Mouse (Mus musculus): ENCODE results near the gene Fam171a2. TPM values are rescaled to one million over a fixed set of nuclear protein-coding genes. Genes with fewer than 3 reads are reported as not detected.
A peak's percentile ranks its signal among the peaks of the same experiment; 100 is the strongest.

Fam171a2 gene
- polyA plus RNA-seq, 1 experiment from 2014 or later, result 11.6 TPM

GRCm38 (mm10) chr11:102434406-102434805, 13.1 kb downstream of the Fam171a2 start:
- Histone ChIP-seq H3K9me3 (ENCODE audit: control insufficient read depth, low read length) (no peaks in the 10 kb centered on the region), H3K4me2 (ENCODE audit: low read depth) (no peak overlapping the region), H3K4me3 (ENCODE audit: low read depth, low read length) (no peak overlapping the region), H3K9ac (ENCODE audit: low read length) (no peak overlapping the region), H3K4me1 (ENCODE audit: control insufficient read depth, insufficient read depth, low read length) (peaks cover 17% of the 10 kb centered on the region), H3K27me3 (ENCODE audit: control insufficient read depth, insufficient read depth, low read length) (0 out of 2 replicates have a peak, but pooled peaks cover 2% of the 10 kb centered on the region), H3K36me3 (ENCODE audit: control insufficient read depth, insufficient read depth, low read length) (peaks cover 8% of the 10 kb centered on the region), H3K27ac (ENCODE audit: low read depth, low read length) (no peak overlapping the region)
- ATAC-seq (ENCODE audit: insufficient read depth, low FRiP score, low TSS enrichment) (no peak), DNase-seq (ENCODE audit: low spot score) (peak; percentile 87)
- WGBS, result 14% methylated on average over 7 of the region's 7 CpGs

- 93% methylated on average over 7 of the region's 7 CpGs for WGBS
- no peaks in the 10 kb centered on the region for H3K9me3 ChIP-seq (ENCODE audit: control insufficient read depth, low read length)
- ATAC-seq (ENCODE audit: insufficient read depth, low FRiP score, low TSS enrichment), result no peak
- H3K9ac ChIP-seq (ENCODE audit: low read length), result no peak overlapping the region
- H3K4me2 ChIP-seq (ENCODE audit: low read depth), result no peak overlapping the region
- no peak for DNase-seq (ENCODE audit: low spot score)
- no peaks in the 10 kb centered on the region for H3K27me3 ChIP-seq (ENCODE audit: control insufficient read depth, insufficient read depth, low read length)
- H3K4me1 ChIP-seq (ENCODE audit: control insufficient read depth, insufficient read depth, low read length), result peaks cover 17% of the 10 kb centered on the region
- H3K36me3 ChIP-seq (ENCODE audit: control insufficient read depth, insufficient read depth, low read length), result peaks cover 5% of the 10 kb centered on the region
- no peak overlapping the region for H3K4me3 ChIP-seq (ENCODE audit: low read depth, low read length)
- no peak overlapping the region for H3K27ac ChIP-seq (ENCODE audit: low read depth, low read length)
These were observed 13.6 kb downstream of the Fam171a2 start for GRCm38 (mm10) chr11:102433866-102434265.

GRCm38 (mm10) chr11:102432896-102433295, 14.6 kb downstream of the Fam171a2 start:
- ATAC-seq (ENCODE audit: insufficient read depth, low FRiP score, low TSS enrichment) (no peak), DNase-seq (ENCODE audit: low spot score) (no peak)
- H3K4me3 ChIP-seq (ENCODE audit: low read depth, low read length), result no peak overlapping the region
- H3K36me3 ChIP-seq (ENCODE audit: control insufficient read depth, insufficient read depth, low read length), result peaks cover 5% of the 10 kb centered on the region
- no peak overlapping the region for H3K4me2 ChIP-seq (ENCODE audit: low read depth)
- no peak overlapping the region for H3K9ac ChIP-seq (ENCODE audit: low read length)
- peaks cover 11% of the 10 kb centered on the region for H3K4me1 ChIP-seq (ENCODE audit: control insufficient read depth, insufficient read depth, low read length)
- no peaks in the 10 kb centered on the region for H3K27me3 ChIP-seq (ENCODE audit: control insufficient read depth, insufficient read depth, low read length)
- WGBS, result 90% methylated on average over 6 of the region's 6 CpGs
- no peaks in the 10 kb centered on the region for H3K9me3 ChIP-seq (ENCODE audit: control insufficient read depth, low read length)
- no peak overlapping the region for H3K27ac ChIP-seq (ENCODE audit: low read depth, low read length)

GRCm38 (mm10) chr11:102432115-102432843, 15.2 kb downstream of the Fam171a2 start:
- no peak overlapping the region for H3K9ac ChIP-seq (ENCODE audit: low read length)
- no peak overlapping the region for H3K27ac ChIP-seq (ENCODE audit: low read depth, low read length)
- 68% methylated on average over 16 of the region's 16 CpGs for WGBS
- DNase-seq (ENCODE audit: low spot score) (no peak), ATAC-seq (ENCODE audit: insufficient read depth, low FRiP score, low TSS enrichment) (no peak)
- H3K4me1 ChIP-seq (ENCODE audit: control insufficient read depth, insufficient read depth, low read length), result peaks cover 5% of the 10 kb centered on the region; the same call in 1 of the 2 replicates
- no peak overlapping the region for H3K4me3 ChIP-seq (ENCODE audit: low read depth, low read length)
- no peaks in the 10 kb centered on the region for H3K9me3 ChIP-seq (ENCODE audit: control insufficient read depth, low read length)
- H3K4me2 ChIP-seq (ENCODE audit: low read depth), result no peak overlapping the region
- no peaks in the 10 kb centered on the region for H3K27me3 ChIP-seq (ENCODE audit: control insufficient read depth, insufficient read depth, low read length)
- peaks cover 5% of the 10 kb centered on the region for H3K36me3 ChIP-seq (ENCODE audit: control insufficient read depth, insufficient read depth, low read length)

GRCm38 (mm10) chr11:102431728-102432114, 15.8 kb downstream of the Fam171a2 start:
- H3K27me3 ChIP-seq (ENCODE audit: control insufficient read depth, insufficient read depth, low read length), result no peaks in the 10 kb centered on the region
- no peaks in the 10 kb centered on the region for H3K4me1 ChIP-seq (ENCODE audit: control insufficient read depth, insufficient read depth, low read length)
- H3K9me3 ChIP-seq (ENCODE audit: control insufficient read depth, low read length), result no peaks in the 10 kb centered on the region
- 88% methylated on average over 3 of the region's 3 CpGs for WGBS
- H3K4me2 ChIP-seq (ENCODE audit: low read depth), result no peak overlapping the region
- H3K27ac ChIP-seq (ENCODE audit: low read depth, low read length), result no peak overlapping the region
- ATAC-seq (ENCODE audit: insufficient read depth, low FRiP score, low TSS enrichment), result no peak
- no peak overlapping the region for H3K4me3 ChIP-seq (ENCODE audit: low read depth, low read length)
- no peak overlapping the region for H3K9ac ChIP-seq (ENCODE audit: low read length)
- DNase-seq (ENCODE audit: low spot score), result no peak
- H3K36me3 ChIP-seq (ENCODE audit: control insufficient read depth, insufficient read depth, low read length), result peaks cover 5% of the 10 kb centered on the region

DNA sequence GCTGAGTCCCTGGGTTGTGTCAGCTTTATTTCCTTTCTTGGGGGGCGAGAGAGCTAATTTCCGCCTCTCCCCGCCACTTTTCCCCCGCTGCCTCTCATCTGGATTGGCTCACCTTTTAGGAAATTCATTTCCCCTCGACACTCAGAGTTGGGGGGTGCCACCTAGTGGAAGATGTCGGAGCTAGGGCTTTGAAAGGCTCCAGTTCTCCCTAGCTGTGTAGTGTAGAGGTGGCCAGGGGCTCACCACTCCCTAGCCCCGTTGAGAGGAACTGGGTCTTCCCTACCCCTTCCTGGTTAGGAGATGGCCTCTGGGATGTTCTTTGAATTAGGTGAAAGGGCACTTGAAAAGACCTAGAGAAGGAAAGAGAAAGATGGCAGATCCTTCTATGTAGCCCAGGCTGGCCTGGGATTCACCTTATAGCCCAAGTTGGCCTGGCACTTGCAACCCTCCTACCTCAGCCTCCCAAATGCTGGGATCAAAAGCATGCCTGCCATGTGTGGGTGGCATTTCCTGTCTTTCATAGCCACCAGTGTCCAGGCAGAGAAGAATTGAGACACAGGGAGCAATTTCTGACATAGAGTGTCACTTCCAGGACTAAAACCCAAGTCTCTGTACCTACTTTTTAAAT, 16.4 kb downstream of the Fam171a2 start:
- Histone ChIP-seq H3K27me3 (ENCODE audit: control insufficient read depth, insufficient read depth, low read length) (no peaks in the 10 kb centered on the region), H3K27ac (ENCODE audit: low read depth, low read length) (0 out of 2 replicates have a peak overlapping the region, but pooled peaks have one; percentile 35), H3K4me1 (ENCODE audit: control insufficient read depth, insufficient read depth, low read length) (no peaks in the 10 kb centered on the region), H3K9ac (ENCODE audit: low read length) (peak overlapping the region; percentile 42), H3K9me3 (ENCODE audit: control insufficient read depth, low read length) (no peaks in the 10 kb centered on the region), H3K4me2 (ENCODE audit: low read depth) (peak overlapping the region; percentile 99), H3K36me3 (ENCODE audit: control insufficient read depth, insufficient read depth, low read length) (peaks cover 5% of the 10 kb centered on the region), H3K4me3 (ENCODE audit: low read depth, low read length) (peak overlapping the region; percentile 55)
- DNase-seq (ENCODE audit: low spot score) (peak; percentile 80), ATAC-seq (ENCODE audit: insufficient read depth, low FRiP score, low TSS enrichment) (0 out of 2 replicates have a peak, but pooled peaks have one; percentile 49)
- under 1% methylated on average over 7 of the region's 7 CpGs for WGBS

GRCm38 (mm10) chr11:102430121-102431017, 17.1 kb downstream of the Fam171a2 start, which contains the start of gene Grn:
Gene Grn, plus strand, starts transcription at chr11:102430315.
- peak; percentile 90 for DNase-seq (ENCODE audit: low spot score)
- H3K9me3 ChIP-seq (ENCODE audit: control insufficient read depth, low read length), result no peaks in the 10 kb centered on the region
- peak within 1 kb of the TSS; percentile 55 for H3K4me3 ChIP-seq (ENCODE audit: low read depth, low read length)
- ATAC-seq (ENCODE audit: insufficient read depth, low FRiP score, low TSS enrichment), result peak; percentile 83
- H3K27ac ChIP-seq (ENCODE audit: low read depth, low read length), result peak within 1 kb of the TSS; percentile 35
- H3K27me3 ChIP-seq (ENCODE audit: control insufficient read depth, insufficient read depth, low read length), result no peaks in the 10 kb centered on the region
- H3K4me1 ChIP-seq (ENCODE audit: control insufficient read depth, insufficient read depth, low read length), result no peaks in the 10 kb centered on the region
- peak within 1 kb of the TSS; percentile 42 for H3K9ac ChIP-seq (ENCODE audit: low read length)
- peaks cover 5% of the 10 kb centered on the region for H3K36me3 ChIP-seq (ENCODE audit: control insufficient read depth, insufficient read depth, low read length)
- WGBS, result under 1% methylated on average over 28 of the region's 29 CpGs
- peak within 1 kb of the TSS; percentile 99 for H3K4me2 ChIP-seq (ENCODE audit: low read depth)

DNA sequence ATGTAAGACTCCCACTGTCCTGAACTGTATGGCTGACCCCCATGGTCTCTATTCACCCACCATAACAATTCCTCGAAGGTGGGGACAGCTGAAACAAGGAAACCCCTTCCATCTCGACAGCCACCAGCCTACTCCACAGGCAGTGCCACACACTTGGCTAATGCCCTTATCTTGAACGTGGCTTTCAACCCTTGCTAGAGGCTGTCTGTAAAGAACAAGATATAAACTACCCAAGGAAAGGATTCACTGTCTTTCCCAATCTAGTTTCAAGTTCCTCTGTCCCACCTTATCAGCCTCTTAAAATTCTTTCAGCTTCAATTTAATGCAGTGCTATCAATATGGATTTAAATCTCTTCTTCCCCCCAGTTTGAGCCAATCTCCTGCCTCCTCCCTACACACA, 17.9 kb downstream of the Fam171a2 start:
- no peaks in the 10 kb centered on the region for H3K9me3 ChIP-seq (ENCODE audit: control insufficient read depth, low read length)
- DNase-seq (ENCODE audit: low spot score) (no peak), ATAC-seq (ENCODE audit: insufficient read depth, low FRiP score, low TSS enrichment) (no peak)
- 49% methylated on average over 3 of the region's 3 CpGs for WGBS
- H3K4me1 ChIP-seq (ENCODE audit: control insufficient read depth, insufficient read depth, low read length), result no peaks in the 10 kb centered on the region
- H3K27me3 ChIP-seq (ENCODE audit: control insufficient read depth, insufficient read depth, low read length), result no peaks in the 10 kb centered on the region
- H3K9ac ChIP-seq (ENCODE audit: low read length), result peak overlapping the region; percentile 40; the same call in 1 of the 2 replicates
- H3K36me3 ChIP-seq (ENCODE audit: control insufficient read depth, insufficient read depth, low read length), result peaks cover 3% of the 10 kb centered on the region; the same call in 1 of the 2 replicates
- H3K4me3 ChIP-seq (ENCODE audit: low read depth, low read length), result peak overlapping the region; percentile 55
- peak overlapping the region; percentile 99 for H3K4me2 ChIP-seq (ENCODE audit: low read depth)
- H3K27ac ChIP-seq (ENCODE audit: low read depth, low read length), result no peak overlapping the region
